Mouse (Mus musculus): Measurements from ENCODE around the gene Zdhhc4.

DNA sequence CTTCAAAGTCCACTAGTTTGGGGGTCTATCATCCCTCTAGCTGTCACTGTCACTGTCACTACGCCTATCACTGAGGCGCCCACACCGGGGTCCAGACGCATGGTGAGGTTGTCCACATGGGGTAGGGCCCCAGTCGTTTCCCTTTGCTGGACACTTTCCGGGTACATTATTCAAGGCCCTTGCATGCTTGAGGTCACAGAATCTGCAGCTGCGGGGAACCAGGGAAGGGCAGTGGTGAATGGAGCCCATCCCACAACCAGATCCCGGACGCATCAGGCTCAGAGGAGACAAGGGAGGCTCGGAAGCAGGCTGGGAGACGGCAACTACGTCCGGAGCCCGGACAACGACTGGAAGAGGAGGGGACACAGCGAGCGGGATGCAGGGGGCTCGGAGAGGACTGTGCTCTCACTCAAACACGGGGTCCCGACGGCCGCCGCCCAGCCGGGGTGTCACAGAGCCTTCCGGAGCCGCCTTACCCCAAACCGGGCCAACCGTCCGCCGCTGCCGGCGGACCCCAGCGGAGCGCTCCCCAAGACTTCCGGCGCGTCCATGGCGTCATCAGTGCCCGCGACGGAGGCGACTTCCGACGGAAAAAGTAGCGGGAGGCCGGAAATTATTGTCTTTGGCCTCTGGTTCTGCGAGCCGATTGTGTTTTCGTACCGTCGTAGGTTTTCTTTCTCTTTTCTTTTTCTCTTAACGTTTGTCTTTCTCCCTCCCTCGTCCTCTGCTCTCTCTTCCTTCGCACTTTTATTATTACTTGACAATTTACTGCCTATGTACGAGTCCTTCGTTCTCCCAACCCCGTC, at the start of gene Zdhhc4:
- TF ChIP-seq POLR2A (IDR thresholded peaks at IDR 0.05; ENCODE audit: borderline replicate concordance, extremely low read depth, low read depth, low read length) (peak; percentile 61), CTCF (IDR thresholded peaks at IDR 0.05; ENCODE audit: insufficient read depth, low read length) (no peak)

Measured in lung, adult 2 months (tissue).